Mouse (Mus musculus) heart, embryonic 11.5 days (tissue): Measurements from ENCODE around the gene Mark4. TPM values are rescaled to one million over a fixed set of nuclear protein-coding genes. Genes with fewer than 3 reads are reported as not detected.
A peak's percentile ranks its signal among the peaks of the same experiment; 100 is the strongest.

Experiments
- ATAC-seq: fragments of 200-750 bp; cut with Nextera tagmentation; replicated peaks from 2 replicates; pipeline ENCODE4 v1.8.0; 2017; ENCODE audit warnings: moderate library complexity; ENCODE audit not compliant: insufficient number of reproducible peaks, low FRiP score, low TSS enrichment
- H3K27ac ChIP-seq: fragments of 300-500 bp; sonication (generic); 2 replicates; pipeline ENCODE4 v1.5.1; 2014; ENCODE audit warnings: mild to moderate bottlenecking, low read depth, low read length
- H3K27me3 ChIP-seq: fragments of 300-500 bp; sonication (generic); 2 replicates; pipeline ENCODE4 v1.6.1; 2014; ENCODE audit warnings: mild to moderate bottlenecking, low read length, mixed read lengths; ENCODE audit not compliant: control insufficient read depth, insufficient read depth
- H3K36me3 ChIP-seq: fragments of 300-500 bp; sonication (generic); 2 replicates; pipeline ENCODE4 v1.6.1; 2014; ENCODE audit warnings: mild to moderate bottlenecking, low read length, moderate library complexity, mixed read lengths; ENCODE audit not compliant: control insufficient read depth, insufficient read depth
- H3K4me1 ChIP-seq: fragments of 300-500 bp; sonication (generic); 2 replicates; pipeline ENCODE4 v1.6.1; 2014; ENCODE audit warnings: low read length; ENCODE audit not compliant: control insufficient read depth, insufficient read depth
- H3K4me2 ChIP-seq: fragments of 300-500 bp; sonication (generic); 2 replicates; pipeline ENCODE4 v1.6.1; 2014; ENCODE audit warnings: mild to moderate bottlenecking, moderate library complexity
- H3K4me3 ChIP-seq: fragments of 300-500 bp; sonication (generic); 2 replicates; pipeline ENCODE4 v1.5.1; 2014; ENCODE audit warnings: low read depth, low read length
- H3K9ac ChIP-seq: fragments of 300-500 bp; sonication (generic); 2 replicates; pipeline ENCODE4 v1.6.1; 2014; ENCODE audit warnings: mild to moderate bottlenecking, low read depth, low read length, moderate library complexity
- H3K9me3 ChIP-seq: fragments of 300-500 bp; sonication (generic); replicated peaks from 2 replicates; pipeline ENCODE4 v1.6.1; 2016; ENCODE audit warnings: low read length; ENCODE audit not compliant: control insufficient read depth
- WGBS: fragments of 180-500 bp; shearing (Covaris S2); extraction: QIAGEN DNeasy Blood & Tissue Kit; methylation state at CpG from one replicate; pipeline ENCODE4 v1.1.7; 2014; ENCODE audit not compliant: insufficient replicate concordance; 5-methylcytosine and 5-hydroxymethylcytosine counted together
- polyA plus RNA-seq: library from polyadenylated mRNA; unstranded; fragments of >200 nt; fragmentation: Nextera tagmentation; extraction: Ambion mirVana; gene quantifications from 2 replicates; pipeline ENCODE4 v1.2.1, GENCODE M21; 2014

Mark4 gene
- polyA plus RNA-seq, 1 experiment from 2014 or later: 9.7 TPM

DNA sequence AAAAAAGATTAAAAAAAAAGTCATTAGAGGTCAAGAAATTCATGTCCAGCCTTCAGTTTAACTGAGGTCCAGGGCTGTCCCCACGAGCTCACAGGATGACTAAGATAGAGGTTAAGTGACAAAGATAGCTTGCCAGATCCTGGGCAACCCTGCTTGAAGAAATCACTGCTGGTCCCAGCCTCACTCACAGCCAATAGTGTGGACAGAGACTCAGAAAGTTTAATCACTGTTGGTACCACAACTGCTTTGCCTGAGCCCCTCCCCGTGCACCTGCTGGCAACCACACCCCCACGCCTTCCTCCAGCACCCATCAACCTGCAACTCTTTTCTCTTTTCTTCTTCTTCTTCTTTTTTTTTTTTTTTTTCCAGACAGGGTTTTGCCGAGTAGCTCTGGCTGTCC lies 34.6 kb downstream of the Mark4 start:
- 55% methylated on average over 4 of the region's 4 CpGs for WGBS
- Histone ChIP-seq H3K9me3 (no peaks in the 10 kb centered on the region), H3K4me2 (no peak overlapping the region), H3K9ac (no peak overlapping the region), H3K36me3 (peaks cover 26% of the 10 kb centered on the region), H3K27me3 (peaks cover 14% of the 10 kb centered on the region), H3K4me1 (0 out of 2 replicates have a peak, but pooled peaks cover 3% of the 10 kb centered on the region), H3K4me3 (no peak overlapping the region), H3K27ac (no peak overlapping the region)
- no peak for ATAC-seq

DNA sequence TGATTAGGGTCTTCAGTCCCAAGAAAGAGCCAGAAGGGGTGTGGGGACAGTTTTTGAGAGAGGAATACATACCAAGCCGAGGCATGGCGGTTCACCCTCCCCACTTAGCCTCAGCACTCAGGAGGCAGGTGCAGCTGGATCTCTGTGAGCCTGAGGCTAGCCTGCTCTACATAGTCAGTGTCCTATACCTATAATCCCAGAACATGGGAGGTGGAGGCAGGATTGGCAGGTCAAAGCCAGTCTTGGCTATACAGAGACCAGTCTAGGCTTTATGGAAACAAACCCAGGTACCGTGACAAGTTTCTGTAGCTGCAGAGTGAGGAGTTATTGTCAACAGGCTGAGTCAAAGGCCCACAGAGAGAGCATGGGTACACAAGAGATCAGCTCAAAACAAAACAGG lies 35.5 kb downstream of the Mark4 start:
- Histone ChIP-seq H3K9me3 (no peaks in the 10 kb centered on the region), H3K4me3 (no peak overlapping the region), H3K27ac (no peak overlapping the region), H3K9ac (no peak overlapping the region), H3K36me3 (peaks cover 17% of the 10 kb centered on the region), H3K27me3 (peaks cover 20% of the 10 kb centered on the region), H3K4me1 (0 out of 2 replicates have a peak, but pooled peaks cover 3% of the 10 kb centered on the region), H3K4me2 (no peak overlapping the region)
- no peak for ATAC-seq
- WGBS: 86% methylated on average over 3 of the region's 3 CpGs

- peak; percentile 86 for ATAC-seq
- peaks cover 26% of the 10 kb centered on the region for H3K27me3 ChIP-seq
- no peaks in the 10 kb centered on the region for H3K9me3 ChIP-seq
- H3K4me1 ChIP-seq: 0 out of 2 replicates have a peak, but pooled peaks cover 8% of the 10 kb centered on the region
- peak overlapping the region; percentile 38 for H3K4me3 ChIP-seq
- H3K27ac ChIP-seq: no peak overlapping the region
- peak overlapping the region; percentile 75 for H3K4me2 ChIP-seq
- H3K9ac ChIP-seq: no peak overlapping the region
- 12% methylated on average over 43 of the region's 43 CpGs for WGBS
- H3K36me3 ChIP-seq: peaks cover 3% of the 10 kb centered on the region; the same call in 1 of the 2 replicates
Observed at GRCm38 (mm10) chr7:19420821-19421636, 37.6 kb downstream of the Mark4 start.

GRCm38 (mm10) chr7:19420121-19420520 lies 38.5 kb downstream of the Mark4 start:
- Histone ChIP-seq H3K27ac (no peak overlapping the region), H3K4me1 (0 out of 2 replicates have a peak, but pooled peaks cover 8% of the 10 kb centered on the region), H3K4me2 (peak overlapping the region; percentile 27; the same call in 1 of the 2 replicates), H3K9me3 (no peaks in the 10 kb centered on the region), H3K36me3 (no peaks in the 10 kb centered on the region), H3K27me3 (peaks cover 26% of the 10 kb centered on the region), H3K4me3 (no peak overlapping the region), H3K9ac (no peak overlapping the region)
- no peak for ATAC-seq
- WGBS: 6% methylated on average over 28 of the region's 28 CpGs

DNA sequence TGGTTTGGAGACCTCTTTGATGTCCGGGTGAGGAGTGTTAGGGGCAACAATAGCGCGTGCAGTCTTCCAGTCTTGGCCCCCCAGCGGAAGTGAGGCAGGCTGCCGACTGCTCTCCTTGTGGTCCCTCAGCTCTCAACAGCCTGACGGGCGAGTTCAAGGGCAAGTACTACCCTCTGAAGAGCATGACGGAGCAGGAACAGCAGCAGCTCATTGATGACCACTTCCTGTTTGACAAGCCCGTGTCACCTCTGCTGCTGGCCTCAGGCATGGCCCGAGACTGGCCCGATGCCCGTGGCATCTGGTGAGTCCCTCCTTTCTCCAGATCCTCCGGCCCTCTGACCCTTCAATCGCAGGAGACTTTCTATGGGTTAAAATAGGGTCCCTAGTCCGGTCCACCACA lies 42.0 kb downstream of the Mark4 start:
- 0 out of 2 replicates have a peak overlapping the region, but pooled peaks have one; percentile 0 for H3K4me2 ChIP-seq
- no peak for ATAC-seq
- H3K4me1 ChIP-seq: 0 out of 2 replicates have a peak, but pooled peaks cover 12% of the 10 kb centered on the region
- H3K27me3 ChIP-seq: peaks cover 29% of the 10 kb centered on the region
- H3K4me3 ChIP-seq: no peak overlapping the region
- H3K9me3 ChIP-seq: no peaks in the 10 kb centered on the region
- H3K27ac ChIP-seq: no peak overlapping the region
- H3K9ac ChIP-seq: no peak overlapping the region
- WGBS: 61% methylated on average over 15 of the region's 15 CpGs
- H3K36me3 ChIP-seq: no peaks in the 10 kb centered on the region

GRCm38 (mm10) chr7:19413525-19413924 lies 45.1 kb downstream of the Mark4 start:
- no peaks in the 10 kb centered on the region for H3K36me3 ChIP-seq
- H3K27ac ChIP-seq: no peak overlapping the region
- ATAC-seq: no peak
- no peak overlapping the region for H3K4me3 ChIP-seq
- no peaks in the 10 kb centered on the region for H3K9me3 ChIP-seq
- H3K4me2 ChIP-seq: no peak overlapping the region
- WGBS: 78% methylated on average over 3 of the region's 3 CpGs
- peaks cover 10% of the 10 kb centered on the region for H3K27me3 ChIP-seq
- no peak overlapping the region for H3K9ac ChIP-seq
- peaks cover 27% of the 10 kb centered on the region for H3K4me1 ChIP-seq

- 75% methylated on average over 5 of the region's 5 CpGs for WGBS
- H3K4me2 ChIP-seq: no peak overlapping the region
- 0 out of 2 replicates have a peak overlapping the region, but pooled peaks have one; percentile 5 for H3K4me3 ChIP-seq
- H3K9ac ChIP-seq: no peak overlapping the region
- no peak for ATAC-seq
- no peaks in the 10 kb centered on the region for H3K36me3 ChIP-seq
- H3K9me3 ChIP-seq: no peaks in the 10 kb centered on the region
- 0 out of 2 replicates have a peak overlapping the region, but pooled peaks have one; percentile 22 for H3K27ac ChIP-seq
- H3K27me3 ChIP-seq: peaks cover 5% of the 10 kb centered on the region; the same call in 1 of the 2 replicates
- peaks cover 23% of the 10 kb centered on the region for H3K4me1 ChIP-seq
Observed at GRCm38 (mm10) chr7:19411783-19412182, 46.8 kb downstream of the Mark4 start.

DNA sequence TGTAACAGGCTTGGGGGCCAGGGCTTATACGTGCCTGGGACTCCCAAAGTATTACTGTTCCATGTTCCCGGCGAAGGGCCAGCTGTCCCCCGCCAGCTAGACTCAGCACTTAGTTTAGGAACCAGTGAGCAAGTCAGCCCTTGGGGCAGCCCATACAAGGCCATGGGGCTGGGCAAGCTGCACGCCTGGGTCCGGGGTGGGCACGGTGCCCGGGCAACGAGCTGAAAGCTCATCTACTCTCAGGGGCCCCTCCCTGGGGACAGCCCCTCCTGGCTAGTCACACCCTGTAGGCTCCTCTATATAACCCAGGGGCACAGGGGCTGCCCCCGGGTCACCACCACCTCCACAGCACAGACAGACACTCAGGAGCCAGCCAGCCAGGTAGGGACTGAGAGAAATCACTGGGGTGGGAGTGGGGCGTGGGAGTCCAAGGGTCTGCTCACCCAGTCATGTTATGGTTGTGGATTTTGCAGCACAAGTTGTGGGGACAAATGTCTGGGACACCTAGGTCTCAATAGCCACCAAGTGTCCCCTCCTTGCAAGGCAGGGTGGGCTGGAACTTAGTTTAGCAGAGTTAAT lies 47.8 kb downstream of the Mark4 start:
- peaks cover 22% of the 10 kb centered on the region for H3K4me1 ChIP-seq
- 65% methylated on average over 11 of the region's 11 CpGs for WGBS
- H3K4me2 ChIP-seq: no peak overlapping the region
- H3K9me3 ChIP-seq: no peaks in the 10 kb centered on the region
- no peak overlapping the region for H3K9ac ChIP-seq
- no peak overlapping the region for H3K27ac ChIP-seq
- no peak overlapping the region for H3K4me3 ChIP-seq
- H3K36me3 ChIP-seq: no peaks in the 10 kb centered on the region
- H3K27me3 ChIP-seq: peaks cover 4% of the 10 kb centered on the region; the same call in 1 of the 2 replicates
- ATAC-seq: no peak
